Mouse (Mus musculus): ENCODE results near the gene Trim58. TPM values are rescaled to one million over a fixed set of nuclear protein-coding genes. Genes with fewer than 3 reads are reported as not detected.

Gene Trim58
- polyA plus RNA-seq, 1 experiment = not detected

GRCm38 (mm10) chr11:58638176-58638701, 2.0 kb upstream of the Trim58 start:
- TF ChIP-seq POLR2A (IDR thresholded peaks at IDR 0.05; ENCODE audit: insufficient read depth, low read depth, low read length) (no peak), CTCF (IDR thresholded peaks at IDR 0.05; ENCODE audit: insufficient read depth, low read depth, low read length) (no peak)
- 49% methylated on average over 7 of the region's 7 CpGs for WGBS
- H3K4me1 ChIP-seq (ENCODE audit: control insufficient read depth, insufficient read depth, low read length) = peaks cover 7% of the 10 kb centered on the region
- H3K4me3 ChIP-seq (ENCODE audit: insufficient read depth, low read depth, low read length) = no peak overlapping the region
- no peak overlapping the region for H3K27ac ChIP-seq (ENCODE audit: insufficient read depth, low read depth, low read length)

DNA sequence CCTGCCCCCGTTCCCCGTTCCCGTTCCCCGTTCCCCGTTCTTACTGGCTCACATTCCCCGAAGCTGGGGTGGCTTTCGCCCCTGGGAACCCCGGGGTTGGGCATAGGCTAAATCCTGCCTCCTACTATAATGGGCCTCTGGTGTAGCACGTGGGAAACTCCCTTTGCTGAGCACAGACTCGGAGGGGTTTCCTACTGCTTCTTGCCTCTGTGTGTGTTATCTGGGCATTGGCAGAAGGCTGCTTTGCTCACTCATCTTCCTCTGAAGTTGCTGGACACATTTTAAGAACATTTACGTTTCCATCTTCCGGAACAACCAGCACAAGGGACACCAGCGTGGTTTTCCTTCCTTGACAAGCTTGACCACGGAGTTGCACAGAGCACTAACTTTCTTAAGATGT, 792 bp downstream of the Trim58 start:
- peaks cover 7% of the 10 kb centered on the region for H3K4me1 ChIP-seq (ENCODE audit: control insufficient read depth, insufficient read depth, low read length)
- H3K4me3 ChIP-seq (ENCODE audit: insufficient read depth, low read depth, low read length) = no peak overlapping the region
- TF ChIP-seq CTCF (IDR thresholded peaks at IDR 0.05; ENCODE audit: insufficient read depth, low read depth, low read length) (no peak), POLR2A (IDR thresholded peaks at IDR 0.05; ENCODE audit: insufficient read depth, low read depth, low read length) (no peak)
- 35% methylated on average over 14 of the region's 14 CpGs for WGBS
- no peak overlapping the region for H3K27ac ChIP-seq (ENCODE audit: insufficient read depth, low read depth, low read length)

GRCm38 (mm10) chr11:58641638-58642358, 1.5 kb downstream of the Trim58 start:
- Histone ChIP-seq H3K27ac (ENCODE audit: insufficient read depth, low read depth, low read length) (no peak overlapping the region), H3K4me3 (ENCODE audit: insufficient read depth, low read depth, low read length) (no peak overlapping the region), H3K4me1 (ENCODE audit: control insufficient read depth, insufficient read depth, low read length) (peaks cover 7% of the 10 kb centered on the region)
- TF ChIP-seq CTCF (IDR thresholded peaks at IDR 0.05; ENCODE audit: insufficient read depth, low read depth, low read length) (no peak), POLR2A (IDR thresholded peaks at IDR 0.05; ENCODE audit: insufficient read depth, low read depth, low read length) (no peak)
- WGBS = 91% methylated on average over 13 of the region's 13 CpGs

DNA sequence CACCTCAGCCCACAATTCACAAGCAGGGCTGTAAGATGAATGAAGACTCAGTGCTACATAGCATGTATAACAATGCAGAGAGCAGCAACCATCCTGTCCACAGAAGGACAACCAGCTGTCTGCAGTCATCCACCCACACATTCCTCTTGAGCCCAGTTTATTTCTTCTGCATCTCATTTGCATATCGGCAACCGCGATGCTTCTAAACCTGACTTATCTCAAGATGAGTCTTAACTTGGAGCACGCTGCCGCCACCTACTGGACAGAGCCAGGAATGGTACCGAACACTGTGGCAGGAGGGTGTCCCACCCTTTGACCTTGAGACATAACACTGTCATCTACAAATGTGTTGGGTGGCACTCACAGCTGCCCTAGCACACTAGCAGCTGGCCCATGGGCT, 3.1 kb downstream of the Trim58 start:
- TF ChIP-seq POLR2A (IDR thresholded peaks at IDR 0.05; ENCODE audit: insufficient read depth, low read depth, low read length) (no peak), CTCF (IDR thresholded peaks at IDR 0.05; ENCODE audit: insufficient read depth, low read depth, low read length) (peak; percentile 43; the same call in 1 of the 2 replicates)
- no peak overlapping the region for H3K27ac ChIP-seq (ENCODE audit: insufficient read depth, low read depth, low read length)
- H3K4me1 ChIP-seq (ENCODE audit: control insufficient read depth, insufficient read depth, low read length) = peaks cover 7% of the 10 kb centered on the region
- 37% methylated on average over 6 of the region's 6 CpGs for WGBS
- H3K4me3 ChIP-seq (ENCODE audit: insufficient read depth, low read depth, low read length) = no peak overlapping the region

DNA sequence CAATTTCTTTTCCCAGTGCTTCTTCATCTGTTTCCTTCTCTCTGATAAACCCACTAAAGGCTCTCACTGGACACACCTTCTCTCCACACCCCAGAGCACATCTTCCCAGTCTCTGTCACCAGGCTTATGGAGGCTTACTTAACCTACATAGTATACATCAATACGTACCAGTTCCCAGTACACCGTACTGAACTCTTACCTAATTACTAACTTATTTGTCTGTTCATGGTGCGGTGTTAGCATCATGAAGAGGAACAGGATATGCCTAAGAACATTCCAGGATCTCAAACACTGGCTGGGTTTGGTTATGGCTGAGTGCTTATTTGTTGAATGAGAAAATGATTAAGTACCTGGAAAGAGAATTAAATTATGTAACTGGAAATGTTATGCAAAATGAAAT, 14.9 kb downstream of the Trim58 start:
- Histone ChIP-seq H3K4me3 (ENCODE audit: insufficient read depth, low read depth, low read length) (no peak overlapping the region), H3K4me1 (ENCODE audit: control insufficient read depth, insufficient read depth, low read length) (no peaks in the 10 kb centered on the region), H3K27ac (ENCODE audit: insufficient read depth, low read depth, low read length) (no peak overlapping the region)
- TF ChIP-seq CTCF (IDR thresholded peaks at IDR 0.05; ENCODE audit: insufficient read depth, low read depth, low read length) (no peak), POLR2A (IDR thresholded peaks at IDR 0.05; ENCODE audit: insufficient read depth, low read depth, low read length) (no peak)
- 91% methylated on average over 3 of the region's 3 CpGs for WGBS

GRCm38 (mm10) chr11:58658596-58658995, 18.3 kb downstream of the Trim58 start, which contains the start of gene Olfr322:
Olfr322 (plus strand) TSS chr11:58658782.
- 88% methylated on average over 4 of the region's 4 CpGs for WGBS
- Histone ChIP-seq H3K4me3 (ENCODE audit: insufficient read depth, low read depth, low read length) (no peak within 1 kb of the TSS), H3K27ac (ENCODE audit: insufficient read depth, low read depth, low read length) (no peak within 1 kb of the TSS), H3K4me1 (ENCODE audit: control insufficient read depth, insufficient read depth, low read length) (no peaks in the 10 kb centered on the region)
- TF ChIP-seq CTCF (IDR thresholded peaks at IDR 0.05; ENCODE audit: insufficient read depth, low read depth, low read length) = no peak
- no peak for TF ChIP-seq POLR2A (IDR thresholded peaks at IDR 0.05; ENCODE audit: insufficient read depth, low read depth, low read length)

DNA sequence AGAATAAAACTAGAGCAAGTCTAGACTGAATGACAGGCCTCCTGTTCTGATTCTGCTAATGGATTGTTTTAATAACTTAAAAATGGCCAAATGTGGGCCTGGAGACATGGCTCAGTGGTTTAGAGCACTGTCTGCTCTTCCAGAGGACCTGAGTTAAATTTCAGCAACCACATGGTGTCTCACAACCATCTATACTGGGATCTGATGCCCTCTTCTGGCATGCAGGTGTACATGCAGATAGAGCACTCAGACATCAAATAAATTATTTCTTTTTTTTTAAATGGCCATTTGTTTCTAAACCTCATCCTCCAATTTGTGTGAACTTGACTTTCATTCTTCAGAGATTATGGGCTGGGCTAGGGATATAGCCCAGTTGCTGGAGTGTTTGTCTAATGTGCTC, 29.0 kb downstream of the Trim58 start:
- H3K4me3 ChIP-seq (ENCODE audit: insufficient read depth, low read depth, low read length) = no peak overlapping the region
- no peak overlapping the region for H3K27ac ChIP-seq (ENCODE audit: insufficient read depth, low read depth, low read length)
- TF ChIP-seq CTCF (IDR thresholded peaks at IDR 0.05; ENCODE audit: insufficient read depth, low read depth, low read length) (no peak), POLR2A (IDR thresholded peaks at IDR 0.05; ENCODE audit: insufficient read depth, low read depth, low read length) (no peak)
- H3K4me1 ChIP-seq (ENCODE audit: control insufficient read depth, insufficient read depth, low read length) = no peaks in the 10 kb centered on the region

GRCm38 (mm10) chr11:58671825-58672224, 31.6 kb downstream of the Trim58 start:
- TF ChIP-seq POLR2A (IDR thresholded peaks at IDR 0.05; ENCODE audit: insufficient read depth, low read depth, low read length) (no peak), CTCF (IDR thresholded peaks at IDR 0.05; ENCODE audit: insufficient read depth, low read depth, low read length) (no peak)
- WGBS = 52% methylated on average over 4 of the region's 4 CpGs
- Histone ChIP-seq H3K4me3 (ENCODE audit: insufficient read depth, low read depth, low read length) (no peak overlapping the region), H3K27ac (ENCODE audit: insufficient read depth, low read depth, low read length) (no peak overlapping the region), H3K4me1 (ENCODE audit: control insufficient read depth, insufficient read depth, low read length) (no peaks in the 10 kb centered on the region)

DNA sequence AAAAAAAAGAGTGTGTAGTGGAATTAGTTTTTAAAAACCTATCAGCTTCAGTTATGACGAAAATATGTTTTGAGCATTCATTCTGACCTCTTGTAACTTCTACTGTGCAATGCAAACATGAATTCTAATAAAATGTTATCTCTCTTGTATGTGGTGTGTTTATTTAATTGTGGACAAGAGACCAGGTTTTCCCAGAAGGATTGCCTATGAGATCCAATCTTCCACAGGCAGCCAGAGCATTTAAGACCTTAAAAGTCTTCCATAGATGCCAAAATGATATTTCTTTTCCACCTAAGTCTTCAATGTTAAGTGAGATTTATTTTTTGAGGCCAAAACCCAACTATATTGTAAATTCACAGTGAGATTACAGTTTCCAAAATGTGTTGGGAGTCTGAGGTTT, 40.5 kb downstream of the Trim58 start, which contains the start of gene Olfr320:
TSS of gene Olfr320 (plus strand) at position 301 of the 400 bp plus-strand sequence.
- 86% methylated on average over 1 of the region's 1 CpGs for WGBS
- Histone ChIP-seq H3K27ac (ENCODE audit: insufficient read depth, low read depth, low read length) (no peak within 1 kb of the TSS), H3K4me1 (ENCODE audit: control insufficient read depth, insufficient read depth, low read length) (no peaks in the 10 kb centered on the region), H3K4me3 (ENCODE audit: insufficient read depth, low read depth, low read length) (no peak within 1 kb of the TSS)
- no peak for TF ChIP-seq POLR2A (IDR thresholded peaks at IDR 0.05; ENCODE audit: insufficient read depth, low read depth, low read length)
- TF ChIP-seq CTCF (IDR thresholded peaks at IDR 0.05; ENCODE audit: insufficient read depth, low read depth, low read length) = no peak

All from olfactory bulb, adult 2 months (tissue).